Mouse (Mus musculus): ENCODE measurements around the gene Itga5. TPM values are rescaled to one million over a fixed set of nuclear protein-coding genes. Genes with fewer than 3 reads are reported as not detected.

Gene Itga5
- total and polyA plus RNA-seq, 2 experiments from 2014 or later: 5.0 to 8.2 TPM

DNA sequence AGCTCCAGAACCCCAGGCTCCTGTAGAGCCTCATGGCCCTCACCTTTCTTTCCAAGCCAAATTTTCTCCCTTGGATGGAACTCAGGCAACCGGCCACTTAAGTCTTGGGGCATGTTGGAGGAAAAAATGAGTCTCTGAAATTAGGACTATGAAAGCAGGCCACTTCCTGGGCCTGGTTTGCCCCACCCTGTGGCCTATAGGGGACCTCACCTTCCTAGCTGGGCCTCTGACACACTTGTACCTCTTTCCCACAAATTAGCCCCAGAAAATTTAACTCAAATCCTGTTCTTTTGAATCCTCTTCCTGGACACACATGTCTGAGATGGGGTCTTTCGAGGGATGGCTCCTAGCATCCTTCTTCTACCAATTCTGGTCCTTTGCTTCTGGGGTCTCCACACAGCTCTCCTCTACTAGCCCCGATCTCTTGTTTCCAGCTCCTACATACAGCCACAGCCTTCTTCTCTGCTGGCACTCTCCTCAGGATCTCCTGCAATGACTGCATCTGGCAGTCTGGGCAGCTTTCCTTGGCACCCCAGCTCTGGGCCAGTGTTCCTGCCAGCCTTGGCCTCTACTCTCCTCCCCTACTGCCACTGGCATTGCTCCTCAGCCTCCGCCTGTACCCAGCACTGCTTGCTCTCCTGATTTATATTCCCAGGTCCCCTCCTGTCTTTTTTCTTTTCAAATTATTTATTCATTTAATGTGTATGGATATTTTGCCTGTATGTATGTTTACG is 6.5 kb downstream of the Itga5 start:
- 69% methylated on average over 5 of the region's 5 CpGs for WGBS
- H3K36me3 ChIP-seq (ENCODE audit: insufficient read depth, low read length): no peaks in the 10 kb centered on the region

GRCm38 (mm10) chr15:103359122-103359510 is 7.4 kb downstream of the Itga5 start:
- H3K36me3 ChIP-seq (ENCODE audit: insufficient read depth, low read length): no peaks in the 10 kb centered on the region
- WGBS: 77% methylated on average over 1 of the region's 1 CpGs
- H3K27me3 ChIP-seq (ENCODE audit: insufficient read depth, low read length): no peaks in the 10 kb centered on the region
- no peaks in the 10 kb centered on the region for H3K4me1 ChIP-seq (ENCODE audit: insufficient read depth, low read length)
- DNase-seq (ENCODE audit: low spot score) (no peak), ATAC-seq (no peak)
- H3K9ac ChIP-seq (replicated peaks; ENCODE audit: low read length): no peak overlapping the region
- H3K27ac ChIP-seq: no peak overlapping the region
- H3K4me2 ChIP-seq (ENCODE audit: low read depth, low read length): no peak overlapping the region
- TF ChIP-seq CTCF (IDR thresholded peaks at IDR 0.05; ENCODE audit: low read depth): no peak
- H3K4me3 ChIP-seq (ENCODE audit: low read length): no peak overlapping the region
- H3K9me3 ChIP-seq (ENCODE audit: low read length): no peaks in the 10 kb centered on the region

More for the DNA sequence above, 6.5 kb downstream of the Itga5 start:
- Histone ChIP-seq H3K9ac (replicated peaks; ENCODE audit: low read length) (no peak overlapping the region), H3K4me2 (ENCODE audit: low read depth, low read length) (no peak overlapping the region), H3K4me3 (ENCODE audit: low read length) (no peak overlapping the region), H3K4me1 (ENCODE audit: insufficient read depth, low read length) (no peaks in the 10 kb centered on the region), H3K27ac (no peak overlapping the region; the same call in 1 of the 2 replicates), H3K27me3 (ENCODE audit: insufficient read depth, low read length) (no peaks in the 10 kb centered on the region), H3K9me3 (ENCODE audit: low read length) (no peaks in the 10 kb centered on the region)
- ATAC-seq (peak; percentile 64; the same call in 1 of the 2 replicates), DNase-seq (ENCODE audit: low spot score) (peak; percentile 58)
- TF ChIP-seq CTCF (IDR thresholded peaks at IDR 0.05; ENCODE audit: low read depth): no peak

DNA sequence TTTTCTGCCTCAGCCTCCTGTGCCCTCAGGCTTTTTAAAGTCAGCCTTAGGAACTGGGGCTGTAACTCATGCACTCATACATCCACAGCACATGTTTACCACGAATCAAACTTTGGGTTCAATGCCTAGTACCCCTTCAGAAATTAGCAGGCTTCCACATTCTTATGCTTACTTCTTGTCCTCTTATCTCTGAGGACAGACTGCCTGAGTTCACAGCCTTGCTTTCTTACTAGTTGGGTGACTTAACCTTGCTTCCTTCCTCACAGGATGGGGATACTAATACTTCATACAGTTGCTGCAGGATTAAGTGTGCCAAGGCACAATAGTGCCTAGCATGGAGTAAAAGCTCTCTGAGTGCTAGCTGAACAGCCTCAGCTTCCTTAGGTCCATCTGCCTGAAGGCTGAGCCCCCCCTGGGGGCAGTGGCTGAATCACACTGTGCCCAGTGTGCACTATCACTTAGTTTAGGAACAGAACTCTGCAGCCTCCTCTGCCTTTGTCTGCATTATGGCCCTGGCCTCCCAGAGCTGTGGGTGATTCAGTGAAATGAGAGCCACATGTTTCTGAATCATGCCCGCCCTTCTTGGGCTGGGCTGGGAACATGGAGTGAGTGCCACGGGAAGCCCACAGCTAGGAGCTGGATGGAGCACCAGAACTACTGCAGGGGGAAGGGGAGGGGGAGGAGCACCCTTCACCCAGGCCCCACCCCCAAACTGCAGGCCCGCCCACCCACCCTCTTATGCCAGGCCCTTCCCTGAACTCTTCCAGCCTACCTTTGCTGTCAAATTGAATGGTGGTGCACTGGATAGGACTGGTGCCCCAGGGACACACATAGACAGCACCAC is 8.1 kb downstream of the Itga5 start:
- H3K9ac ChIP-seq (replicated peaks; ENCODE audit: low read length): no peak overlapping the region
- no peaks in the 10 kb centered on the region for H3K9me3 ChIP-seq (ENCODE audit: low read length)
- peak; percentile 38 for ATAC-seq
- no peak overlapping the region for H3K27ac ChIP-seq
- 44% methylated on average over 4 of the region's 4 CpGs for WGBS
- H3K4me1 ChIP-seq (ENCODE audit: insufficient read depth, low read length): no peaks in the 10 kb centered on the region
- no peaks in the 10 kb centered on the region for H3K27me3 ChIP-seq (ENCODE audit: insufficient read depth, low read length)
- no peaks in the 10 kb centered on the region for H3K36me3 ChIP-seq (ENCODE audit: insufficient read depth, low read length)
- no peak overlapping the region for H3K4me3 ChIP-seq (ENCODE audit: low read length)
- H3K4me2 ChIP-seq (ENCODE audit: low read depth, low read length): no peak overlapping the region
- TF ChIP-seq CTCF (IDR thresholded peaks at IDR 0.05; ENCODE audit: low read depth): no peak
- no peak for DNase-seq (ENCODE audit: low spot score)

DNA sequence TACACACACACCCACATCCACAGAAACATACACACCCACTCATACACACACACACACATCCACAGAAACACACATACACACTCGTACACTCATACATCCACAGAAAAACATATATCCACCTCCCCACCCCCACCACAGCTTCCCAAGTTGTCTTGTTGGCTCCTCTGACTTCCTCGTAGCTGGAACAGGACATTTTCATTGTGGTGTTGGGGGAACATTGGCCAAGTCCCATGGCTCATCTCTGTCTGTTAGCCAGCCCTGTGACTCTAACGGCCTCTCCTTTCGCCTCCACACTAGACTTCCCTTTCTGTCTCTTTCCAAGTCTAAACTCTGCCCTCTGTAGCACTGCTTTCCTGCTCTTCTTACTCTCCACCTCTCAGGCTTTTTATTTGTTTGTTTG is 8.7 kb downstream of the Itga5 start:
- ATAC-seq (no peak), DNase-seq (ENCODE audit: low spot score) (no peak)
- WGBS: 73% methylated on average over 4 of the region's 4 CpGs
- no peak for TF ChIP-seq CTCF (IDR thresholded peaks at IDR 0.05; ENCODE audit: low read depth)
- no peaks in the 10 kb centered on the region for H3K36me3 ChIP-seq (ENCODE audit: insufficient read depth, low read length)
- H3K27ac ChIP-seq: no peak overlapping the region
- H3K4me1 ChIP-seq (ENCODE audit: insufficient read depth, low read length): no peaks in the 10 kb centered on the region
- H3K9ac ChIP-seq (replicated peaks; ENCODE audit: low read length): no peak overlapping the region
- H3K27me3 ChIP-seq (ENCODE audit: insufficient read depth, low read length): no peaks in the 10 kb centered on the region
- H3K4me2 ChIP-seq (ENCODE audit: low read depth, low read length): no peak overlapping the region
- no peaks in the 10 kb centered on the region for H3K9me3 ChIP-seq (ENCODE audit: low read length)
- no peak overlapping the region for H3K4me3 ChIP-seq (ENCODE audit: low read length)

GRCm38 (mm10) chr15:103356130-103356529 is 10.4 kb downstream of the Itga5 start:
- no peaks in the 10 kb centered on the region for H3K4me1 ChIP-seq (ENCODE audit: insufficient read depth, low read length)
- no peak overlapping the region for H3K4me3 ChIP-seq (ENCODE audit: low read length)
- ATAC-seq: no peak
- no peak overlapping the region for H3K4me2 ChIP-seq (ENCODE audit: low read depth, low read length)
- no peak for DNase-seq (ENCODE audit: low spot score)
- H3K27me3 ChIP-seq (ENCODE audit: insufficient read depth, low read length): no peaks in the 10 kb centered on the region
- no peak for TF ChIP-seq CTCF (IDR thresholded peaks at IDR 0.05; ENCODE audit: low read depth)
- no peak overlapping the region for H3K27ac ChIP-seq
- no peak overlapping the region for H3K9ac ChIP-seq (replicated peaks; ENCODE audit: low read length)
- 88% methylated on average over 4 of the region's 4 CpGs for WGBS
- H3K9me3 ChIP-seq (ENCODE audit: low read length): no peaks in the 10 kb centered on the region
- no peaks in the 10 kb centered on the region for H3K36me3 ChIP-seq (ENCODE audit: insufficient read depth, low read length)

DNA sequence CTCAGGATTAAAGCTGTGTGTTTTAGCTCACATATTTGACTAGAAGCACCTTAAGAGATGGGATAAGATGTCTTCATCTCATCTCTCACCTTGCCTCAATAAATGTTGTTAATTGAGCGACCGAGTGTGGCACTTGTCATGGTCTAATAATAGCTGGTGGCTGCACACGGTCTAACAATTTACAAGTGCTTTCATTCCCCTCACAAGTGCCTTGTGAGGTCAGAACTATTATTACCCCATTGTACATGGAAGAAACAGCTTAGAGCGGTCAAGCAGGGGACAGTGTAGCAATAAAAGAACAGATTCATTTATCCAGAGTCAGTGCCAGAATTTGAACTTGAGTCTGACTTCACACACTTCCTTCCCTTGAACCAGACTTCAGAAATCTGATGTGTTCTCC is 11.1 kb downstream of the Itga5 start:
- WGBS: 78% methylated on average over 4 of the region's 4 CpGs

More for the DNA sequence above, 11.1 kb downstream of the Itga5 start:
- H3K4me3 ChIP-seq (ENCODE audit: low read length): no peak overlapping the region
- no peak overlapping the region for H3K9ac ChIP-seq (replicated peaks; ENCODE audit: low read length)
- no peak for DNase-seq (ENCODE audit: low spot score)
- no peaks in the 10 kb centered on the region for H3K36me3 ChIP-seq (ENCODE audit: insufficient read depth, low read length)
- H3K27me3 ChIP-seq (ENCODE audit: insufficient read depth, low read length): no peaks in the 10 kb centered on the region
- H3K4me2 ChIP-seq (ENCODE audit: low read depth, low read length): no peak overlapping the region
- no peaks in the 10 kb centered on the region for H3K4me1 ChIP-seq (ENCODE audit: insufficient read depth, low read length)
- no peak for ATAC-seq
- no peaks in the 10 kb centered on the region for H3K9me3 ChIP-seq (ENCODE audit: low read length)
- no peak overlapping the region for H3K27ac ChIP-seq
- no peak for TF ChIP-seq CTCF (IDR thresholded peaks at IDR 0.05; ENCODE audit: low read depth)
